ENCODE assay signal across 8 mouse cellular contexts in the genomic region with DNA sequence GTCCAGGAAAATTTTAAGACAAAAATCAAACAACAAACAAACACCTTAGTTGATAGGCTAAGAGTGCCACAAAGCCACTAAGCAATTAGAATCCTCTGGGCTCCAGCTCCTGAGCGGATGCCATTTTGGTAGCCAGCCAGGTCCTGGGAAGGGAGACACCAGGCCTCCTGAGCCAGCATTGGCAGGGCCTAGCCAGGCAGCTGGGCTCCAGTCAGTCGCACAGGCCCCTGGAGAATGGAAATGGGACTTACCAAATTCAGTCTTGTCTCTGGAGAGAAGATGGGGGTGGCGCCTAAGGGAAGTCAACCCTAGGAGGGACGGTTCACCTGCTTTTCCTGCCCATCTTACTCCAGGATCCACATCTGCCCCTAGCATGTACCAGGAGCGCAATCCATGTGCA. TPM values are rescaled to one million over a fixed set of nuclear protein-coding genes. Genes with fewer than 3 reads are reported as not detected.
DNase-seq lines count a peak whose midpoint lies in the region; ATAC-seq lines count a peak whose summit lies in the region.
"Had no signal": no experiment of that assay in that cellular context is flagged by ENCODE, and none has a peak within 500 bp of the region (broad histone marks: within the 10 kb centered on the region; RNA-seq: fewer than 3 reads in every experiment).

No protein-coding gene starts in this region.

- DNase-seq in lung, postnatal 10 days, result peak; percentile 61
- DNase-seq in lung, postnatal 25 days (ENCODE audit: low spot score), result no peak
- DNase-seq in cerebellum, adult 11-12 months, result peak; percentile 48
- peak; percentile 86 for DNase-seq in gastrocnemius, adult 18-20 months (ENCODE audit: low spot score)
- peak; percentile 71 to 87 for DNase-seq in layer of hippocampus, postnatal 14 days (ENCODE audit: low spot score in 2 of 2)
- DNase-seq in spleen, postnatal 14 days (ENCODE audit: low spot score in 2 of 2), result no peak
- DNase-seq: lung, embryonic 14.5 days had no signal

- no peak overlapping the region for H3K4me2 ChIP-seq in intestine, embryonic 16.5 days (ENCODE audit: low read depth, low read length)
- H3K4me2 ChIP-seq: lung, embryonic 14.5 days had no signal

- H3K4me3 ChIP-seq in intestine, embryonic 16.5 days (ENCODE audit: low read length), result no peak overlapping the region

- no peaks in the 10 kb centered on the region for H3K9me3 ChIP-seq in intestine, embryonic 16.5 days (ENCODE audit: control insufficient read depth, low read length)

- no peak for ATAC-seq in intestine, embryonic 16.5 days

- H3K27ac ChIP-seq in intestine, embryonic 16.5 days (ENCODE audit: low read length), result no peak overlapping the region

- H3K27me3 ChIP-seq in intestine, embryonic 16.5 days (replicated peaks; ENCODE audit: control insufficient read depth, insufficient read depth, low read length), result no peaks in the 10 kb centered on the region

- no peaks in the 10 kb centered on the region for H3K4me1 ChIP-seq in intestine, embryonic 16.5 days (ENCODE audit: control insufficient read depth, insufficient read depth, low read length)

- no peak overlapping the region for H3K9ac ChIP-seq in intestine, embryonic 16.5 days (ENCODE audit: low read depth, low read length)
- H3K9ac ChIP-seq: lung, embryonic 14.5 days had no signal

- 85% methylated on average over 5 of the region's 5 CpGs for WGBS in intestine, embryonic 16.5 days

- H3K36me3 ChIP-seq in intestine, embryonic 16.5 days (ENCODE audit: control insufficient read depth, insufficient read depth, low read length), result no peaks in the 10 kb centered on the region

RNA-seq across cellular contexts. Expression of gene Fam43a, which starts 54.3 kb away (rescaled TPM):
- 1 to 10 TPM; 4.3 to 6.6 TPM for total RNA-seq in gastrocnemius, adult 18-20 months (2021)
- total RNA-seq in layer of hippocampus, postnatal 14 days (2021), result 10 to 100 TPM; 15.1 to 16.9 TPM
- polyA plus RNA-seq in intestine, embryonic 16.5 days (2015; fragmentation: Nextera tagmentation; extraction: Ambion mirVana), result 11.3 and 11.8 TPM in 2 replicates

Comparison
In these comparisons a context has a peak if more than half of its experiments do, and no peak if none do; other contexts are left out.
1. DNase-seq: peak in lung, postnatal 10 days (single experiment), cerebellum, adult 11-12 months (single experiment), gastrocnemius, adult 18-20 months (single experiment) and layer of hippocampus, postnatal 14 days (2 of 2); none in lung, postnatal 25 days (single experiment) and spleen, postnatal 14 days (0 of 2).